Mouse (Mus musculus): ENCODE results near the gene Btbd1. TPM values are rescaled to one million over a fixed set of nuclear protein-coding genes. Genes with fewer than 3 reads are reported as not detected.

The Btbd1 gene
- polyA plus RNA-seq, 1 experiment from 2014 or later, result 37.9 TPM

- H3K4me1 ChIP-seq (replicated peaks; ENCODE audit: control insufficient read depth, insufficient read depth), result no peaks in the 10 kb centered on the region
- TF ChIP-seq CTCF (IDR thresholded peaks at IDR 0.05; ENCODE audit: low read depth) (no peak), EP300 (optimal IDR thresholded peaks at IDR 0.05) (no peak)
- no peak overlapping the region for H3K27ac ChIP-seq (replicated peaks)
- H3K9ac ChIP-seq (ENCODE audit: low read length), result no peak overlapping the region
- H3K9me3 ChIP-seq (ENCODE audit: control insufficient read depth, low read length), result no peaks in the 10 kb centered on the region
- no peak overlapping the region for H3K4me2 ChIP-seq (replicated peaks; ENCODE audit: low read depth)
- no peaks in the 10 kb centered on the region for H3K27me3 ChIP-seq (ENCODE audit: control insufficient read depth, insufficient read depth, low read length)
- WGBS, result 41% methylated on average over 8 of the region's 8 CpGs
- H3K36me3 ChIP-seq (ENCODE audit: control insufficient read depth, insufficient read depth, low read length), result no peaks in the 10 kb centered on the region
- ATAC-seq (ENCODE audit: low FRiP score, low TSS enrichment) (no peak), DNase-seq (ENCODE audit: low spot score) (no peak)
- no peak overlapping the region for H3K4me3 ChIP-seq (ENCODE audit: low read depth, low read length)
Observed at GRCm38 (mm10) chr7:81847010-81847409, 17.8 kb upstream of the Btbd1 start.

- ATAC-seq (ENCODE audit: low FRiP score, low TSS enrichment) (no peak), DNase-seq (ENCODE audit: low spot score) (no peak)
- no peak overlapping the region for H3K9ac ChIP-seq (ENCODE audit: low read length)
- 51% methylated on average over 8 of the region's 8 CpGs for WGBS
- TF ChIP-seq CTCF (IDR thresholded peaks at IDR 0.05; ENCODE audit: low read depth) (no peak), EP300 (optimal IDR thresholded peaks at IDR 0.05) (no peak)
- no peaks in the 10 kb centered on the region for H3K4me1 ChIP-seq (replicated peaks; ENCODE audit: control insufficient read depth, insufficient read depth)
- H3K4me3 ChIP-seq (ENCODE audit: low read depth, low read length), result no peak overlapping the region
- no peaks in the 10 kb centered on the region for H3K27me3 ChIP-seq (ENCODE audit: control insufficient read depth, insufficient read depth, low read length)
- H3K4me2 ChIP-seq (replicated peaks; ENCODE audit: low read depth), result no peak overlapping the region
- no peaks in the 10 kb centered on the region for H3K36me3 ChIP-seq (ENCODE audit: control insufficient read depth, insufficient read depth, low read length)
- H3K9me3 ChIP-seq (ENCODE audit: control insufficient read depth, low read length), result no peaks in the 10 kb centered on the region
- no peak overlapping the region for H3K27ac ChIP-seq (replicated peaks)
Observed at GRCm38 (mm10) chr7:81846008-81846407, 16.8 kb upstream of the Btbd1 start.

GRCm38 (mm10) chr7:81845313-81845712 lies 16.1 kb upstream of the Btbd1 start:
- WGBS, result 77% methylated on average over 3 of the region's 3 CpGs
- no peak for TF ChIP-seq EP300 (optimal IDR thresholded peaks at IDR 0.05)
- TF ChIP-seq CTCF (IDR thresholded peaks at IDR 0.05; ENCODE audit: low read depth), result no peak
- no peak for ATAC-seq (ENCODE audit: low FRiP score, low TSS enrichment)

GRCm38 (mm10) chr7:81844801-81845200 lies 15.6 kb upstream of the Btbd1 start:
- Histone ChIP-seq H3K4me1 (replicated peaks; ENCODE audit: control insufficient read depth, insufficient read depth) (no peaks in the 10 kb centered on the region), H3K36me3 (ENCODE audit: control insufficient read depth, insufficient read depth, low read length) (no peaks in the 10 kb centered on the region), H3K9me3 (ENCODE audit: control insufficient read depth, low read length) (no peaks in the 10 kb centered on the region), H3K4me3 (ENCODE audit: low read depth, low read length) (no peak overlapping the region), H3K27me3 (ENCODE audit: control insufficient read depth, insufficient read depth, low read length) (no peaks in the 10 kb centered on the region), H3K9ac (ENCODE audit: low read length) (no peak overlapping the region), H3K4me2 (replicated peaks; ENCODE audit: low read depth) (no peak overlapping the region), H3K27ac (replicated peaks) (no peak overlapping the region)
- TF ChIP-seq EP300 (optimal IDR thresholded peaks at IDR 0.05) (no peak), CTCF (IDR thresholded peaks at IDR 0.05; ENCODE audit: low read depth) (no peak)
- DNase-seq (ENCODE audit: low spot score) (no peak), ATAC-seq (ENCODE audit: low FRiP score, low TSS enrichment) (no peak)
- 76% methylated on average over 11 of the region's 11 CpGs for WGBS

More at GRCm38 (mm10) chr7:81845313-81845712, 16.1 kb upstream of the Btbd1 start:
- Histone ChIP-seq H3K27ac (replicated peaks) (no peak overlapping the region), H3K9ac (ENCODE audit: low read length) (no peak overlapping the region), H3K36me3 (ENCODE audit: control insufficient read depth, insufficient read depth, low read length) (no peaks in the 10 kb centered on the region), H3K4me1 (replicated peaks; ENCODE audit: control insufficient read depth, insufficient read depth) (no peaks in the 10 kb centered on the region), H3K9me3 (ENCODE audit: control insufficient read depth, low read length) (no peaks in the 10 kb centered on the region), H3K4me2 (replicated peaks; ENCODE audit: low read depth) (no peak overlapping the region), H3K4me3 (ENCODE audit: low read depth, low read length) (no peak overlapping the region), H3K27me3 (ENCODE audit: control insufficient read depth, insufficient read depth, low read length) (no peaks in the 10 kb centered on the region)
- peak; percentile 8 for DNase-seq (ENCODE audit: low spot score)

GRCm38 (mm10) chr7:81843903-81844302 lies 14.7 kb upstream of the Btbd1 start:
- H3K4me2 ChIP-seq (replicated peaks; ENCODE audit: low read depth), result no peak overlapping the region
- no peaks in the 10 kb centered on the region for H3K27me3 ChIP-seq (ENCODE audit: control insufficient read depth, insufficient read depth, low read length)
- no peak overlapping the region for H3K4me3 ChIP-seq (ENCODE audit: low read depth, low read length)
- H3K36me3 ChIP-seq (ENCODE audit: control insufficient read depth, insufficient read depth, low read length), result no peaks in the 10 kb centered on the region
- DNase-seq (ENCODE audit: low spot score) (no peak), ATAC-seq (ENCODE audit: low FRiP score, low TSS enrichment) (no peak)
- no peak overlapping the region for H3K9ac ChIP-seq (ENCODE audit: low read length)
- no peaks in the 10 kb centered on the region for H3K4me1 ChIP-seq (replicated peaks; ENCODE audit: control insufficient read depth, insufficient read depth)
- 81% methylated on average over 8 of the region's 8 CpGs for WGBS
- no peak for TF ChIP-seq CTCF (IDR thresholded peaks at IDR 0.05; ENCODE audit: low read depth)
- TF ChIP-seq EP300 (optimal IDR thresholded peaks at IDR 0.05), result no peak
- H3K27ac ChIP-seq (replicated peaks), result no peak overlapping the region
- H3K9me3 ChIP-seq (ENCODE audit: control insufficient read depth, low read length), result no peaks in the 10 kb centered on the region

- H3K9ac ChIP-seq (ENCODE audit: low read length), result no peak overlapping the region
- H3K9me3 ChIP-seq (ENCODE audit: control insufficient read depth, low read length), result no peaks in the 10 kb centered on the region
- DNase-seq (ENCODE audit: low spot score) (no peak), ATAC-seq (ENCODE audit: low FRiP score, low TSS enrichment) (no peak)
- no peaks in the 10 kb centered on the region for H3K4me1 ChIP-seq (replicated peaks; ENCODE audit: control insufficient read depth, insufficient read depth)
- no peak overlapping the region for H3K4me2 ChIP-seq (replicated peaks; ENCODE audit: low read depth)
- H3K27ac ChIP-seq (replicated peaks), result no peak overlapping the region
- WGBS, result 72% methylated on average over 1 of the region's 1 CpGs
- H3K36me3 ChIP-seq (ENCODE audit: control insufficient read depth, insufficient read depth, low read length), result no peaks in the 10 kb centered on the region
- no peaks in the 10 kb centered on the region for H3K27me3 ChIP-seq (ENCODE audit: control insufficient read depth, insufficient read depth, low read length)
- TF ChIP-seq EP300 (optimal IDR thresholded peaks at IDR 0.05) (no peak), CTCF (IDR thresholded peaks at IDR 0.05; ENCODE audit: low read depth) (no peak)
- H3K4me3 ChIP-seq (ENCODE audit: low read depth, low read length), result no peak overlapping the region
Observed at GRCm38 (mm10) chr7:81842998-81843397, 13.8 kb upstream of the Btbd1 start.
